Mouse (Mus musculus): ENCODE results near the gene Lrmp. TPM values are rescaled to one million over a fixed set of nuclear protein-coding genes. Genes with fewer than 3 reads are reported as not detected.

Gene Lrmp
- polyA plus RNA-seq, 1 experiment from 2014 or later = 3.9 TPM

DNA sequence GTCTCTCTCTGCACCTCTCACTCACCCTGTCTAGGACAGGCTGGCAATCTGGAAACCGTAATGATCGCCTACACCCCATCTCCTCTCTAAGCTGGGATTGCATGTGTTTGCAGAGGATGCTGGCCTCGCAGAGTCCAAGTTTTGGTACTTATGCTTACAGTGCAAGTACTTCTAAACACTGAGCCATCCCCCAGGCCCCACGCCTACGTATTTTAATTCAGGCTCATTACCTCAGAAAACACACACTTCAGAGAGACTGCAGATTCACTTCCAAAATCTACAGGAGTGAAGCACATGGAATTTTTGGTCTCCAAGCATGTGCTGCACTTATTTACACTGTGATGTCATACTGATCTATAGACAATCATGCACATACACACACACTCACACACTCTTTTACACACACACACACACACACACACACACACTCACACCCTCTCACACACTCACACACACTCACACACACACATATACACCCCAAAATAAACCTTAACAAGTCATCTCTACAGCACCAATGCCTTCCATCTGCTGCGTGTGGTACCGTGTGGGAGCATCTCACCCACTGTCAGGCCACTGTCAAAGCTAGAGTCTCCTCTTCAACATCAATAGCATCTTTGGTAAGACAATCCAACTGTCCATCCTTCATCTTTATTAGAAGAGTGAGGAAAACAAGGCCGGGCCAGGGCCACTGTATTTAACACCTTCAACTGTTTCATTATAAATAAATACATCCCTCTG, 82.7 kb downstream of the Lrmp start:
- no peak for TF ChIP-seq EP300 (IDR thresholded peaks at IDR 0.05)
- no peak for TF ChIP-seq CTCF (IDR thresholded peaks at IDR 0.05)
- no peak overlapping the region for H3K4me2 ChIP-seq (replicated peaks; ENCODE audit: low read depth, low read length)
- H3K9ac ChIP-seq (replicated peaks; ENCODE audit: low read depth) = no peak overlapping the region
- no peaks in the 10 kb centered on the region for H3K36me3 ChIP-seq (ENCODE audit: insufficient read depth, low read length)
- no peaks in the 10 kb centered on the region for H3K9me3 ChIP-seq (ENCODE audit: low read length)
- H3K27ac ChIP-seq (ENCODE audit: low read length) = no peak overlapping the region
- 91% methylated on average over 8 of the region's 8 CpGs for WGBS
- no peak overlapping the region for H3K4me3 ChIP-seq (ENCODE audit: low read depth, low read length)
- no peak for DNase-seq (ENCODE audit: low spot score)
- no peaks in the 10 kb centered on the region for H3K4me1 ChIP-seq (ENCODE audit: insufficient read depth, low read depth, low read length)
- H3K27me3 ChIP-seq (replicated peaks; ENCODE audit: insufficient read depth, low read length) = no peaks in the 10 kb centered on the region
- ATAC-seq = no peak

DNA sequence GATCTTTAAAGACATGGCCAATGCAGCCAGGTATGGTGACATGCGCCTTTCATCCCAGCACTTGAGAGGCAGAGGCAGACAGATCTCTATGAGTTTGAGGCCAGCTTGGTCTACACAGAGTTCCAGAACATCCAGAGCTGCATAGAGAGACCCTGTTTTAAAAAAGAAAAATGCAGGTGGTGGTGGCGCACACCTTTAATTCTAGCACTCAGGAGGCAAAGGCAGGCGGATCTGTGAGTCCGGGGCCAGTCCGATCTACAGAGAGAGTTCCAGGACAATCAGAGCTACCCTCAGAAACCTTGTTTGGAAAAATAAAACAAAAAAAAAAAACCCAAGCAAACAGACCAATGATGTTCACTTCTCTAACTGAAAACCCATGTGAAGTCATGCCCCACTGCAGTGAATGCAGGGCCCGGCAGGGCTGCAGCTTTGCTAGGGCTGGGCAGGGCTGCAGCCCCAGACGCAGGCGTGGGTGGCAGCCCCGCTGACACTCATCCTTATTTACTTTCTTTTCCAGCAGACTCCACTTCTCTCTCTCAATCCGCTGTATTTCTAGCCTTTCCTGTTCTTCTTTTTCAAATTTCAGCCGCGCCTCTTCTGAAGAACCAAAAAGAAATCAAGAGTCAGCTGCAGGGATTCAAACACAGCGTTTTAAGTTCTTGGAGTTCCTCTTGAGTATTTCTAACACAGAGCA, 87.1 kb downstream of the Lrmp start:
- H3K9ac ChIP-seq (replicated peaks; ENCODE audit: low read depth) = no peak overlapping the region

DNA sequence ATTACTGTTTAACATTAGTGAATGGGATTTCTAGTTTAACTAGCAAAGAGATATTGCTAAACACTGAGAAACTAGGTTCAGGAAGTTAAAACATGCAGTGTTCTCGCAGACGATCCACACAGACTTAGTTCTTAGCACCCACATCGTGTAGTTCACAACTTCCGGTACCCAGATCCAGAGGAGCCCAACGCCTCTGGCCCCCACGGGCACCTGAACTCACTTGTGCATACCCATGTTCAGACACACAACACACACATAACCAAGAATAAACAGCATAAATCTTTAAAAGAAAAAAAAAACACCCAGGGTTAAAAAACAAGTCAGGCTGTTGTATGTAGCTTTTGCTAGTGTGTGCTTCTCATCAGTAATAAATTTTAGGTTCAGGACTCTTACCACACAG, 89.0 kb downstream of the Lrmp start:
- no peak for ATAC-seq
- no peaks in the 10 kb centered on the region for H3K4me1 ChIP-seq (ENCODE audit: insufficient read depth, low read depth, low read length)
- 83% methylated on average over 6 of the region's 6 CpGs for WGBS
- H3K4me2 ChIP-seq (replicated peaks; ENCODE audit: low read depth, low read length) = no peak overlapping the region
- no peak for DNase-seq (ENCODE audit: low spot score)
- TF ChIP-seq CTCF (IDR thresholded peaks at IDR 0.05) (no peak), EP300 (IDR thresholded peaks at IDR 0.05) (no peak)
- no peak overlapping the region for H3K27ac ChIP-seq (ENCODE audit: low read length)
- H3K9me3 ChIP-seq (ENCODE audit: low read length) = no peaks in the 10 kb centered on the region
- no peaks in the 10 kb centered on the region for H3K36me3 ChIP-seq (ENCODE audit: insufficient read depth, low read length)
- H3K4me3 ChIP-seq (ENCODE audit: low read depth, low read length) = no peak overlapping the region
- H3K27me3 ChIP-seq (replicated peaks; ENCODE audit: insufficient read depth, low read length) = no peaks in the 10 kb centered on the region
- no peak overlapping the region for H3K9ac ChIP-seq (replicated peaks; ENCODE audit: low read depth)

More for the DNA sequence above, 87.1 kb downstream of the Lrmp start:
- no peaks in the 10 kb centered on the region for H3K4me1 ChIP-seq (ENCODE audit: insufficient read depth, low read depth, low read length)
- no peaks in the 10 kb centered on the region for H3K36me3 ChIP-seq (ENCODE audit: insufficient read depth, low read length)
- no peaks in the 10 kb centered on the region for H3K27me3 ChIP-seq (replicated peaks; ENCODE audit: insufficient read depth, low read length)
- DNase-seq (ENCODE audit: low spot score) (no peak), ATAC-seq (no peak)
- H3K4me3 ChIP-seq (ENCODE audit: low read depth, low read length) = no peak overlapping the region
- TF ChIP-seq EP300 (IDR thresholded peaks at IDR 0.05) (no peak), CTCF (IDR thresholded peaks at IDR 0.05) (no peak)
- 66% methylated on average over 13 of the region's 13 CpGs for WGBS
- no peak overlapping the region for H3K4me2 ChIP-seq (replicated peaks; ENCODE audit: low read depth, low read length)
- H3K27ac ChIP-seq (ENCODE audit: low read length) = no peak overlapping the region
- H3K9me3 ChIP-seq (ENCODE audit: low read length) = no peaks in the 10 kb centered on the region

DNA sequence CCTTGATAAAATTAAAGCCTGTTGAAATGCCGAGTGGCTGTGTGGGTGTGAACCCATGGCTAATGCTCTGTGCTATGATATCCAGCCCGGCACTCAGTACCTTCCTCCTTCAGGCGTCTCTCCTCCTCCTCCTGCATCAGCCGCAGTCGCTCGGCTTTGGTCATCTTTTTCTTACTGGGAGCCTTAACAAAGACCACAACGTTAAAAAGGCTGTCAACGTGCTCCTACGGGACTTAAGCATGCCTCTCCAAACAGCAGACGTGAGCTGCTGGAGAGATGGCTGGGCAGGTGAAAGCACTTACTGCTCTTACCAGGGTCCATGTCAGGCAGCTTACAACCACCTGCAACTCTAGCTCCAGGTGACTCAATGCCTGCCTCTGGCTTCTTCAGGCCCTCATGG, 89.7 kb downstream of the Lrmp start:
- Histone ChIP-seq H3K4me2 (replicated peaks; ENCODE audit: low read depth, low read length) (no peak overlapping the region), H3K9me3 (ENCODE audit: low read length) (no peaks in the 10 kb centered on the region), H3K4me3 (ENCODE audit: low read depth, low read length) (no peak overlapping the region), H3K4me1 (ENCODE audit: insufficient read depth, low read depth, low read length) (0 out of 2 replicates have a peak, but pooled peaks cover under 1% of the 10 kb centered on the region), H3K27ac (ENCODE audit: low read length) (no peak overlapping the region), H3K27me3 (replicated peaks; ENCODE audit: insufficient read depth, low read length) (no peaks in the 10 kb centered on the region), H3K9ac (replicated peaks; ENCODE audit: low read depth) (no peak overlapping the region), H3K36me3 (ENCODE audit: insufficient read depth, low read length) (no peaks in the 10 kb centered on the region)
- TF ChIP-seq EP300 (IDR thresholded peaks at IDR 0.05) (no peak), CTCF (IDR thresholded peaks at IDR 0.05) (no peak)
- DNase-seq (ENCODE audit: low spot score) (no peak), ATAC-seq (no peak)
- 49% methylated on average over 10 of the region's 10 CpGs for WGBS

DNA sequence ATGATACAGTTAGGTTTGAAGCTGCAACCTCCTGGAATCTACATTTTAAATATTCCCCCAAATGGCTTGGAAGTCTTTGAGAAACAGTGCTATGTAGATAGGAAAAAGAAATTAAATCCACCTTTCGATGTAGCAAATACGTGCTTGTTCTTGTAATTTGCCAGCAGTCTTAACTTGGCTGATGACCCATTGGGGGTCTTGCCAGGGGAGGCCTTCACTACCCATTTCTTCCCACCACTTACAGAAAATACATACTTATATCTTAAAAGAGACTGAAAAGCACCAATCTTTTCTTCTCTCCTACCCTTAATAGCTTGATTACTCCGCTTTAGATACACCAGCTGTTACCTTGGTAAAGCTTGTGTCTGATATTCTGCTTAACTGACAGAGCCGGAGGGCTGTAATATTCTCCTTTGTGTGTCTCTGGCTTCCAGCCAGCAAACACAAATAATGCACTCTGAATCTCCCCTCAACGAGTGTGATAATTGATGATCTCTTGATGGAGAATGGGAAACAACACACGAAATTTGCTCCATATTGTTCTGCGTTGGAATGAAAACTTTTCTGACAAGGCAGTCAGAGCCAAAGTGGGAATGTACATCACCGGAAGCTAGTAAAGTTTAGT, 94.7 kb downstream of the Lrmp start:
- H3K36me3 ChIP-seq (ENCODE audit: insufficient read depth, low read length) = no peaks in the 10 kb centered on the region
- no peak for DNase-seq (ENCODE audit: low spot score)
- ATAC-seq = no peak
- no peak overlapping the region for H3K9ac ChIP-seq (replicated peaks; ENCODE audit: low read depth)
- WGBS = 30% methylated on average over 8 of the region's 8 CpGs
- no peaks in the 10 kb centered on the region for H3K27me3 ChIP-seq (replicated peaks; ENCODE audit: insufficient read depth, low read length)
- H3K4me1 ChIP-seq (ENCODE audit: insufficient read depth, low read depth, low read length) = 0 out of 2 replicates have a peak, but pooled peaks cover 5% of the 10 kb centered on the region
- peak overlapping the region; percentile 66 for H3K27ac ChIP-seq (ENCODE audit: low read length)
- TF ChIP-seq EP300 (IDR thresholded peaks at IDR 0.05) = no peak
- no peak for TF ChIP-seq CTCF (IDR thresholded peaks at IDR 0.05)
- H3K9me3 ChIP-seq (ENCODE audit: low read length) = no peaks in the 10 kb centered on the region
- peak overlapping the region; percentile 40 for H3K4me3 ChIP-seq (ENCODE audit: low read depth, low read length)
- H3K4me2 ChIP-seq (replicated peaks; ENCODE audit: low read depth, low read length) = peak overlapping the region; percentile 64

DNA sequence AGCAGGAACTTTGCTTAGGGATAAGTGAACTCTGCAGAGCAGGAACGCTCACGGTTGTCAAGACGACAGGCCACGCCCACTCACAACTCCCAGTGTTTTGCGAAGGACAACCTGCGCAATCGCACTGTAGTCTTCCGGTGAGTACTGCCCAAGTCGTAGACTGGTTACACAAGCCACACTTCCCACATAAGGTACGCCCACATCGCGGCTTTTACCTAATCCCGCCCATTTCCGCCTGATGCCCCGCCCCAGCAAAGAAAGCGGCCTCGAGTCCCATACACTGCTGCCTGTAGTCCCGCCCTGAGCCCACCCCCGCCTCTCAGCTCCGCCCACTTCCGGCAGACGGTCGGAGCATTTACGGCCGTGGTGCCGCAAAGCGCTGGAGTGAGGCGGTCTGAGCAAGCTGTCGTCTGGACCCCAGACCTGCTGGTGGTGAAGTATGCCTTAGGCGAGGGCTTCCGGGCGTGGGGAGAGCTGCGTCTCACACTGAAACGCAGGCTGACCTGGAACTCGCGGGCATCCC, 95.4 kb downstream of the Lrmp start, which contains the start of the genes Casc1 and Etfrf1:
Gene Casc1 (minus strand): TSS at position 190 of the 523 bp plus-strand sequence.
Gene Etfrf1 (plus strand): TSS at position 319 of the 523 bp plus-strand sequence.
- peak; percentile 99 for ATAC-seq
- under 1% methylated on average over 36 of the region's 36 CpGs for WGBS
- peak within 1 kb of the TSS; percentile 75 for H3K4me2 ChIP-seq (replicated peaks; ENCODE audit: low read depth, low read length)

More for the DNA sequence above, 95.4 kb downstream of the Lrmp start, which contains the start of the genes Casc1 and Etfrf1:
- H3K36me3 ChIP-seq (ENCODE audit: insufficient read depth, low read length) = no peaks in the 10 kb centered on the region
- no peaks in the 10 kb centered on the region for H3K9me3 ChIP-seq (ENCODE audit: low read length)
- H3K27me3 ChIP-seq (replicated peaks; ENCODE audit: insufficient read depth, low read length) = no peaks in the 10 kb centered on the region
- H3K4me3 ChIP-seq (ENCODE audit: low read depth, low read length) = peak within 1 kb of the TSS; percentile 69
- DNase-seq (ENCODE audit: low spot score) = peak; percentile 100
- TF ChIP-seq EP300 (IDR thresholded peaks at IDR 0.05) (peak; percentile 29; the same call in 1 of the 2 replicates), CTCF (IDR thresholded peaks at IDR 0.05) (no peak)
- 0 out of 2 replicates have a peak, but pooled peaks cover 5% of the 10 kb centered on the region for H3K4me1 ChIP-seq (ENCODE audit: insufficient read depth, low read depth, low read length)
- H3K27ac ChIP-seq (ENCODE audit: low read length) = peak within 1 kb of the TSS; percentile 98
- peak within 1 kb of the TSS; percentile 88 for H3K9ac ChIP-seq (replicated peaks; ENCODE audit: low read depth)
